Mouse (Mus musculus) spleen, postnatal 10 days (tissue): ENCODE measurements around the gene Rps18.
"Not testable (repeated sequence)": the region's sequence is repeated elsewhere in the genome, so short reads cannot be mapped to it uniquely, and the experiment has no call there.

Source experiments
- DNase-seq, 2 experiments: peaks; one replicate each; pipeline ENCODE4 v3.0.0; 2021 to 2022; ENCODE audit warnings: low spot score in 2 of 2

The Rps18 gene

GRCm38 (mm10) chr17:33955555-33956214, at the start of gene Rps18, which contains the start of gene Vps52:
TSS of gene Rps18 (minus strand) at chr17:33956001.
TSS of gene Vps52 (plus strand) at chr17:33955812.
- DNase-seq = peak; percentile 95 to 96

- peak; percentile 39 to 70 for DNase-seq
Observed at GRCm38 (mm10) chr17:34003426-34003825, 47.6 kb upstream of the Rps18 start.

- not testable (repeated sequence) for DNase-seq
Observed at GRCm38 (mm10) chr17:34000796-34001195, 45.0 kb upstream of the Rps18 start.

- peak; percentile 79 to 92 for DNase-seq
Observed at GRCm38 (mm10) chr17:34000150-34000537, 44.3 kb upstream of the Rps18 start, which contains the start of gene H2-K1. TSS of gene H2-K1 (minus strand) at chr17:34000347.

- DNase-seq = peak; percentile 33 to 59
Observed at GRCm38 (mm10) chr17:33999341-34000149, 43.7 kb upstream of the Rps18 start.

GRCm38 (mm10) chr17:33998697-33999096, 42.9 kb upstream of the Rps18 start:
- DNase-seq = not testable (repeated sequence)

- DNase-seq = not testable (repeated sequence)
Observed at GRCm38 (mm10) chr17:33997025-33997424, 41.2 kb upstream of the Rps18 start.

- DNase-seq = no peak
Observed at GRCm38 (mm10) chr17:33995651-33996050, 39.9 kb upstream of the Rps18 start.

GRCm38 (mm10) chr17:33994959-33995358, 39.2 kb upstream of the Rps18 start:
- no peak for DNase-seq

GRCm38 (mm10) chr17:33991788-33992664, 36.2 kb upstream of the Rps18 start:
- DNase-seq = peak; percentile 37 to 81

GRCm38 (mm10) chr17:33982136-33982535, 26.3 kb upstream of the Rps18 start:
- DNase-seq = peak; percentile 68 to 85

- peak; percentile 50 to 87 for DNase-seq
Observed at GRCm38 (mm10) chr17:33981192-33981909, 25.6 kb upstream of the Rps18 start.

- DNase-seq = no peak
Observed at GRCm38 (mm10) chr17:33980181-33981035, 24.6 kb upstream of the Rps18 start.

GRCm38 (mm10) chr17:33979512-33980050, 23.8 kb upstream of the Rps18 start:
- DNase-seq = no peak

GRCm38 (mm10) chr17:33978631-33979031, 22.8 kb upstream of the Rps18 start:
- DNase-seq = peak; percentile 55 to 81

GRCm38 (mm10) chr17:33977861-33978557, 22.2 kb upstream of the Rps18 start:
- peak in 1 of 2 experiments; percentile 22 for DNase-seq

GRCm38 (mm10) chr17:33973572-33973971, 17.8 kb upstream of the Rps18 start:
- DNase-seq = no peak

GRCm38 (mm10) chr17:33972691-33973090, 16.9 kb upstream of the Rps18 start:
- peak in 1 of 2 experiments; percentile 56 for DNase-seq

- DNase-seq = peak in 1 of 2 experiments; percentile 54
Observed at GRCm38 (mm10) chr17:33969394-33969793, 13.6 kb upstream of the Rps18 start.
